Mouse (Mus musculus) liver, embryonic 15.5 days (tissue): ENCODE data around the gene Ccdc141. TPM values are rescaled to one million over a fixed set of nuclear protein-coding genes. Genes with fewer than 3 reads are reported as not detected.

Source experiments
- microRNA-seq: library from miRNA; unstranded; fragments of <30 nt; microRNA quantifications from one replicate; pipeline ENCODE4, GENCODE M21; 2016
- polyA plus RNA-seq: library from polyadenylated mRNA; unstranded; fragments of >200 nt; fragmentation: Nextera tagmentation; extraction: Ambion mirVana; gene quantifications from 2 replicates; pipeline ENCODE4 v1.2.1, GENCODE M21; 2015

The Ccdc141 gene
- polyA plus RNA-seq, 1 experiment from 2014 or later: 1.4 TPM

Small RNAs within 50 kb of the gene (microRNA-seq; reads per million reads assigned to microRNA genes)
- gene Gm44360: not detected

Other genes starting within 250 kb of the Ccdc141 start
- gene Ttn, start 188.1 kb downstream of the Ccdc141 start, polyA plus RNA-seq: 5.1 and 6.5 TPM in 2 replicates
- gene Sestd1, start 110.0 kb upstream of the Ccdc141 start, polyA plus RNA-seq: 0.58 and 0.67 TPM in 2 replicates